Mouse (Mus musculus): ENCODE data around the gene Cd52. TPM values are rescaled to one million over a fixed set of nuclear protein-coding genes. Genes with fewer than 3 reads are reported as not detected.

Gene Cd52
- total RNA-seq, 2 experiments from 2014 or later = 1.6 to 3.4 TPM

- peak in 1 of 2 experiments; percentile 38 for DNase-seq (ENCODE audit: low spot score in 2 of 2)
- intact Hi-C loops (cut with DNase I) = no loop called here
Measured at GRCm38 (mm10) chr4:134061166-134061830, 33.6 kb downstream of the Cd52 start.

- intact Hi-C loops (cut with DNase I) = no loop called here
- no peak for DNase-seq (ENCODE audit: low spot score in 2 of 2)
Measured at GRCm38 (mm10) chr4:134060135-134060865, 34.6 kb downstream of the Cd52 start, which contains the start of gene Crybg2. TSS of gene Crybg2 (plus strand) at chr4:134060815.

GRCm38 (mm10) chr4:134058908-134059307, 36.0 kb downstream of the Cd52 start:
- intact Hi-C loops (cut with DNase I) = no loop called here
- no peak for DNase-seq (ENCODE audit: low spot score in 2 of 2)

- no peak for DNase-seq (ENCODE audit: low spot score in 2 of 2)
Measured at GRCm38 (mm10) chr4:134058166-134058715, 36.6 kb downstream of the Cd52 start.

GRCm38 (mm10) chr4:134053538-134053937, 41.3 kb downstream of the Cd52 start, which contains the start of gene Zfp683:
TSS of gene Zfp683 (plus strand) at chr4:134053838.
- no peak for DNase-seq (ENCODE audit: low spot score in 2 of 2)
- intact Hi-C loops (cut with DNase I) = no loop called here

More at GRCm38 (mm10) chr4:134058166-134058715, 36.6 kb downstream of the Cd52 start:
- intact Hi-C loops (cut with DNase I) = no loop called here

- DNase-seq (ENCODE audit: low spot score in 2 of 2) = no peak
Measured at GRCm38 (mm10) chr4:134052560-134052959, 42.3 kb downstream of the Cd52 start.

GRCm38 (mm10) chr4:134051912-134052311, 43.0 kb downstream of the Cd52 start:
- DNase-seq (ENCODE audit: low spot score in 2 of 2) = no peak
- intact Hi-C loops (cut with DNase I) = no loop called here

More at GRCm38 (mm10) chr4:134052560-134052959, 42.3 kb downstream of the Cd52 start:
- intact Hi-C loops (cut with DNase I) = no loop called here

GRCm38 (mm10) chr4:134047648-134048047, 47.2 kb downstream of the Cd52 start:
- intact Hi-C loops (cut with DNase I) = no loop called here
- no peak for DNase-seq (ENCODE audit: low spot score in 2 of 2)

- no peak for DNase-seq (ENCODE audit: low spot score in 2 of 2)
- intact Hi-C loops (cut with DNase I) = no loop called here
Measured at GRCm38 (mm10) chr4:134043041-134043440, 51.8 kb downstream of the Cd52 start.

GRCm38 (mm10) chr4:134041317-134042123, 53.4 kb downstream of the Cd52 start:
- DNase-seq (ENCODE audit: low spot score in 2 of 2) = no peak
- intact Hi-C loops (cut with DNase I) = no loop called here

- peak; percentile 79 to 84 for DNase-seq (ENCODE audit: low spot score in 2 of 2)
- intact Hi-C loops (cut with DNase I) = loop anchor here (2.0 kb wide), 2 partner anchors 51 to 257 kb away; no protein-coding TSS in a partner anchor
Measured at GRCm38 (mm10) chr4:134035953-134036352, 58.9 kb downstream of the Cd52 start.

Other genes with a start within 250 kb of the Cd52 start
- 10 to 100 TPM; 13.1 to 14.1 TPM for gene Rps6ka1, start 207.3 kb downstream of the Cd52 start, total RNA-seq (2021)
- 100 to 1,000 TPM in 1 of 2 experiments, 10 to 100 TPM in 1; 95.1 to 113 TPM for gene Hmgn2, start 126.4 kb downstream of the Cd52 start, total RNA-seq (2021)
- 10 to 100 TPM; 60.5 to 66.1 TPM for gene Dhdds, start 94.2 kb downstream of the Cd52 start, total RNA-seq (2021)
- gene Lin28a, start 76.2 kb downstream of the Cd52 start, total RNA-seq (2021) = not detected
- gene Zfp683, start 41.2 kb downstream of the Cd52 start, total RNA-seq (2021) = not detected
- 1 to 10 TPM; 1.8 to 2.7 TPM for gene Crybg2, start 34.3 kb downstream of the Cd52 start, total RNA-seq (2021)
- gene Ubxn11, start 7.5 kb upstream of the Cd52 start, total RNA-seq (2021) = 10 to 100 TPM; 29.5 to 34.7 TPM
- gene Sh3bgrl3, start 33.7 kb upstream of the Cd52 start, total RNA-seq (2021) = 100 to 1,000 TPM; 212 to 218 TPM
- 10 to 100 TPM; 12.2 to 13.6 TPM for gene Cep85, start 92.0 kb upstream of the Cd52 start, total RNA-seq (2021)
- not detected for gene Gm7534, start 107.9 kb upstream of the Cd52 start, total RNA-seq (2021)
- not detected for gene Catsper4, start 132.3 kb upstream of the Cd52 start, total RNA-seq (2021)
- gene Cnksr1, start 143.3 kb upstream of the Cd52 start, total RNA-seq (2021) = under 1 TPM; 0.23 to 0.46 TPM
- gene E130218I03Rik, start 148.6 kb upstream of the Cd52 start, total RNA-seq (2021) = not detected
- gene Zfp593, start 150.5 kb upstream of the Cd52 start, total RNA-seq (2021) = 10 to 100 TPM; 10.3 to 10.5 TPM
- gene Gm30191, start 151.9 kb upstream of the Cd52 start, total RNA-seq (2021) = not detected
- gene Grrp1, start 159.0 kb upstream of the Cd52 start, total RNA-seq (2021) = 1 to 10 TPM; 4.0 TPM
- gene Pdik1l, start 192.8 kb upstream of the Cd52 start, total RNA-seq (2021) = 10 to 100 TPM; 18.6 to 19.8 TPM
- gene Trim63, start 220.0 kb upstream of the Cd52 start, total RNA-seq (2021) = under 1 TPM; 0.32 to 0.39 TPM
- not detected for gene Slc30a2, start 248.1 kb upstream of the Cd52 start, total RNA-seq (2021)